Mouse (Mus musculus): ENCODE measurements at regions not wholly inside any gene's neighbourhood (a gene's known extent, or its start where the extent isn't known, plus 50 kb on each side); places are given as distances from the start of the nearest gene placed in this dataset.
A peak's percentile ranks its signal among the peaks of the same experiment; 100 is the strongest.

DNA sequence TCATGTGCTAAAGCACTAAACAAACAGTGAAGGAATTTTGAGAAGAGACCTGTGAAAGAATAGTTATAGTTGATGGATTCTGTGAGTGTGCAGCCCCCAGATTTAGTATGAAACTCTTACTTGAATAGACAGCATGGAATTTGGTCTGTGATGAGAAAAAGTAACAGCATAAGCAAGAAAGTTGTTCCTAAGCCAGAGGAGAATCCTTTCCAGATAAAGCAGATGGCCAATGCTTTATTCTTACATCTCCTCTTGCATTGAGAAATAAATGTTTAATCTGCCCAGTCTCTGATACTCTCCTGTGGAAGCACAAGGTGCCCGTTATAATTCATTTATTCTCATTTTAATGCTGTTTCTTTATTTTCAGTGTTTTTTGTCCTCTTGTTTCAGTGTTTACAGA lies 263.5 kb downstream of the Tecrl start:
- no peak overlapping the region for H3K9ac ChIP-seq (replicated peaks; ENCODE audit: low read length)
- H3K4me2 ChIP-seq (ENCODE audit: low read depth, low read length) = no peak overlapping the region
- no peaks in the 10 kb centered on the region for H3K27me3 ChIP-seq (ENCODE audit: control insufficient read depth, insufficient read depth, low read length)
- DNase-seq (ENCODE audit: low spot score) (no peak), ATAC-seq (replicated peaks; ENCODE audit: insufficient number of reproducible peaks, low FRiP score, low TSS enrichment, low read depth) (no peak)
- H3K27ac ChIP-seq (replicated peaks; ENCODE audit: low read depth, low read length) = no peak overlapping the region
- no peaks in the 10 kb centered on the region for H3K9me3 ChIP-seq (replicated peaks; ENCODE audit: control insufficient read depth, low read length)
- no peaks in the 10 kb centered on the region for H3K36me3 ChIP-seq (replicated peaks; ENCODE audit: control insufficient read depth, insufficient read depth, low read depth, low read length)
- WGBS = 94% methylated on average over 1 of the region's 1 CpGs
- H3K4me1 ChIP-seq (ENCODE audit: control insufficient read depth, insufficient read depth, low read length) = no peaks in the 10 kb centered on the region
- no peak overlapping the region for H3K4me3 ChIP-seq (ENCODE audit: low read depth, low read length)

DNA sequence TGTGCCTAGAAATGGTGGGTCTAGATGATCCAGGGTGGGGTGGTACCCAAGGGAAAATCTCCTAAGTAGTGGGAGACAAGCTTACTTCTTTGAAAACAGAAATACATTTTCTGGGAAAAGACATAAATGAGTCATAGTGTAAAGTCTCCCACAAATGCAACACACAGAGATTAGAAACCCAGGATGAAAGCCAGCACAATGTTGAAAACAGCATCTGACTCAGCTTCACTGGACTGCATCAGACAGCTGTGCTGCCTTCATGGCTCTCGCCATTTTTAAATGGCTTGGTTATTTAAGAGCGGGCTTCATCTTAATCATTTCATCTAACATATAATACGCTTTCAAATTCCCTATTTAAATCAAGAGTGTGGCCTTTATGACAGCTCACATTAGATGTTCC lies 300.2 kb downstream of the Tecrl start:
- Histone ChIP-seq H3K27me3 (ENCODE audit: control insufficient read depth, insufficient read depth, low read length) (no peaks in the 10 kb centered on the region), H3K4me1 (ENCODE audit: control insufficient read depth, insufficient read depth, low read length) (no peaks in the 10 kb centered on the region), H3K9ac (replicated peaks; ENCODE audit: low read length) (no peak overlapping the region), H3K27ac (replicated peaks; ENCODE audit: low read depth, low read length) (no peak overlapping the region), H3K4me2 (ENCODE audit: low read depth, low read length) (no peak overlapping the region), H3K36me3 (replicated peaks; ENCODE audit: control insufficient read depth, insufficient read depth, low read depth, low read length) (no peaks in the 10 kb centered on the region), H3K4me3 (ENCODE audit: low read depth, low read length) (no peak overlapping the region), H3K9me3 (replicated peaks; ENCODE audit: control insufficient read depth, low read length) (no peaks in the 10 kb centered on the region)
- ATAC-seq (replicated peaks; ENCODE audit: insufficient number of reproducible peaks, low FRiP score, low TSS enrichment, low read depth) (no peak), DNase-seq (ENCODE audit: low spot score) (no peak)
- WGBS = 90% methylated on average over 3 of the region's 3 CpGs

DNA sequence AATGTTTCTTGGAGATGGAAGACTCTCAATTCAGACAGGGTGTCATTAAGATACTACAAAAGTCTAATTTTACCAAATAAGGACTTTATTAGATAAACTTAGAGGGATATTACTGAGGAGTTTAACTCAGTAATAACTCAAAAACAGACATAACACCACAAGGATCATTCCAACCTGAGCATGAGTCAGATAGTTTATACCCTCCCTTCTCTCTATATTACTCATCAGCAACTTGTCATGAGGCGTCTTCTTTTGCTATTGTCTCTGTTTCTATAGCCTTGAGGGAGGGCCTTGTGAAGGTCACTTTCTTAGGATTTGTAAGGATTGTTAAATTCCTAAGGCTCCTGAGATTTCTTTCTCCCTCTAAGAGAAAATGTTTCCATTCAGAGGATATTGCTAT lies 307.8 kb downstream of the Tecrl start:
- H3K27ac ChIP-seq (replicated peaks; ENCODE audit: low read depth, low read length) = no peak overlapping the region
- H3K4me2 ChIP-seq (ENCODE audit: low read depth, low read length) = no peak overlapping the region
- 80% methylated on average over 1 of the region's 1 CpGs for WGBS
- ATAC-seq (replicated peaks; ENCODE audit: insufficient number of reproducible peaks, low FRiP score, low TSS enrichment, low read depth) (no peak), DNase-seq (ENCODE audit: low spot score) (no peak)
- no peaks in the 10 kb centered on the region for H3K36me3 ChIP-seq (replicated peaks; ENCODE audit: control insufficient read depth, insufficient read depth, low read depth, low read length)
- no peaks in the 10 kb centered on the region for H3K27me3 ChIP-seq (ENCODE audit: control insufficient read depth, insufficient read depth, low read length)
- H3K9ac ChIP-seq (replicated peaks; ENCODE audit: low read length) = no peak overlapping the region
- no peaks in the 10 kb centered on the region for H3K4me1 ChIP-seq (ENCODE audit: control insufficient read depth, insufficient read depth, low read length)
- H3K9me3 ChIP-seq (replicated peaks; ENCODE audit: control insufficient read depth, low read length) = no peaks in the 10 kb centered on the region
- H3K4me3 ChIP-seq (ENCODE audit: low read depth, low read length) = no peak overlapping the region

DNA sequence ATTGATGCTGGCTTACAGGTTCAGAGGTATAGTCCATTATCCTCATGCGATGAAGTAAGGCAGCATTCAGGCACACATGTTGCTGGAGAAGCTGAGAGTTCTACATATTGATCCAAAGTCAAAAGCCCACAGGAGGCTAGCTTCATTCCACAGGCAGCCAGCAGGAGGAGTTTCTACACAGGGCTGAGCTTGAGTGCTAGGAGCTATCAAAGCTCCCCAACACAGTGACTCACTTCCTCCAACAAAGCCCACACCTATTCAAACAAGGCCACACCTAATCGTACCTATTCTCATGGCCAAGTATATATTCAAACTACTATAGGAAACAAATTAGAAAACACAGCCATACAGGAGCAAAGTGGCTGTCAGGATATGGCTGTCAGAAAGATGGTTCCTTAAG lies 325.3 kb downstream of the Tecrl start:
- H3K4me1 ChIP-seq (ENCODE audit: control insufficient read depth, insufficient read depth, low read length) = no peaks in the 10 kb centered on the region
- H3K4me3 ChIP-seq (ENCODE audit: low read depth, low read length) = no peak overlapping the region
- no peak overlapping the region for H3K9ac ChIP-seq (replicated peaks; ENCODE audit: low read length)
- ATAC-seq (replicated peaks; ENCODE audit: insufficient number of reproducible peaks, low FRiP score, low TSS enrichment, low read depth) (no peak), DNase-seq (ENCODE audit: low spot score) (no peak)
- 76% methylated on average over 2 of the region's 2 CpGs for WGBS
- no peaks in the 10 kb centered on the region for H3K9me3 ChIP-seq (replicated peaks; ENCODE audit: control insufficient read depth, low read length)
- H3K36me3 ChIP-seq (replicated peaks; ENCODE audit: control insufficient read depth, insufficient read depth, low read depth, low read length) = no peaks in the 10 kb centered on the region
- H3K27ac ChIP-seq (replicated peaks; ENCODE audit: low read depth, low read length) = no peak overlapping the region
- H3K4me2 ChIP-seq (ENCODE audit: low read depth, low read length) = no peak overlapping the region
- no peaks in the 10 kb centered on the region for H3K27me3 ChIP-seq (ENCODE audit: control insufficient read depth, insufficient read depth, low read length)

GRCm38 (mm10) chr5:83006038-83006437 lies 349.0 kb downstream of the Tecrl start:
- H3K9ac ChIP-seq (replicated peaks; ENCODE audit: low read length) = no peak overlapping the region
- no peaks in the 10 kb centered on the region for H3K36me3 ChIP-seq (replicated peaks; ENCODE audit: control insufficient read depth, insufficient read depth, low read depth, low read length)

GRCm38 (mm10) chr5:82989056-82989455 lies 365.9 kb downstream of the Tecrl start:
- ATAC-seq (replicated peaks; ENCODE audit: insufficient number of reproducible peaks, low FRiP score, low TSS enrichment, low read depth) (no peak), DNase-seq (ENCODE audit: low spot score) (no peak)
- Histone ChIP-seq H3K4me3 (ENCODE audit: low read depth, low read length) (no peak overlapping the region), H3K4me2 (ENCODE audit: low read depth, low read length) (no peak overlapping the region), H3K9ac (replicated peaks; ENCODE audit: low read length) (no peak overlapping the region), H3K36me3 (replicated peaks; ENCODE audit: control insufficient read depth, insufficient read depth, low read depth, low read length) (no peaks in the 10 kb centered on the region), H3K9me3 (replicated peaks; ENCODE audit: control insufficient read depth, low read length) (no peaks in the 10 kb centered on the region), H3K4me1 (ENCODE audit: control insufficient read depth, insufficient read depth, low read length) (no peaks in the 10 kb centered on the region), H3K27me3 (ENCODE audit: control insufficient read depth, insufficient read depth, low read length) (no peaks in the 10 kb centered on the region), H3K27ac (replicated peaks; ENCODE audit: low read depth, low read length) (no peak overlapping the region)
- 88% methylated on average over 5 of the region's 5 CpGs for WGBS

More at GRCm38 (mm10) chr5:83006038-83006437, 349.0 kb downstream of the Tecrl start:
- Histone ChIP-seq H3K4me2 (ENCODE audit: low read depth, low read length) (no peak overlapping the region), H3K4me3 (ENCODE audit: low read depth, low read length) (no peak overlapping the region), H3K9me3 (replicated peaks; ENCODE audit: control insufficient read depth, low read length) (no peaks in the 10 kb centered on the region), H3K27me3 (ENCODE audit: control insufficient read depth, insufficient read depth, low read length) (no peaks in the 10 kb centered on the region), H3K4me1 (ENCODE audit: control insufficient read depth, insufficient read depth, low read length) (no peaks in the 10 kb centered on the region), H3K27ac (replicated peaks; ENCODE audit: low read depth, low read length) (no peak overlapping the region)
- ATAC-seq (replicated peaks; ENCODE audit: insufficient number of reproducible peaks, low FRiP score, low TSS enrichment, low read depth) (no peak), DNase-seq (ENCODE audit: low spot score) (no peak)

DNA sequence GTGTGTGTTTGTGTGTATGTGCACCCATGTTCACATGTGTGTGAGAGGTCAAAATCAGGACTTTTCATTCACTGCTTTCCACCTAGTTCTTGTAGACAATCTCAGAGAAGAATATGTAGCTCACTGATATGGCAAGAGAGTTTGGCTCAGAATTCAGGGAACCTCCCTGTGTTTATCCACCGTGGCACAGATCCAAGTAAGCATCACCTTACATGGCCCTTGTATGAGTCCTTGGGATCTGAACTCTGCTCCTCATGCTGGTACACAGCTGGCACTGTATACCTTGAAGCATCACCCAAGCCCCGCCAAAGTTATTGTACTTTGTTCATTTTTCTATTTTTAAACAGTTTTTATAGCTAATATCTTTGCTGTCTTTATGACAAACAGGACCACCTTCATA lies 385.7 kb downstream of the Tecrl start:
- Histone ChIP-seq H3K27ac (replicated peaks; ENCODE audit: low read depth, low read length) (no peak overlapping the region), H3K4me3 (ENCODE audit: low read depth, low read length) (no peak overlapping the region), H3K4me2 (ENCODE audit: low read depth, low read length) (no peak overlapping the region), H3K36me3 (replicated peaks; ENCODE audit: control insufficient read depth, insufficient read depth, low read depth, low read length) (no peaks in the 10 kb centered on the region), H3K9me3 (replicated peaks; ENCODE audit: control insufficient read depth, low read length) (no peaks in the 10 kb centered on the region), H3K4me1 (ENCODE audit: control insufficient read depth, insufficient read depth, low read length) (no peaks in the 10 kb centered on the region), H3K9ac (replicated peaks; ENCODE audit: low read length) (no peak overlapping the region), H3K27me3 (ENCODE audit: control insufficient read depth, insufficient read depth, low read length) (no peaks in the 10 kb centered on the region)
- no peak for DNase-seq (ENCODE audit: low spot score)
- no peak for ATAC-seq (replicated peaks; ENCODE audit: insufficient number of reproducible peaks, low FRiP score, low TSS enrichment, low read depth)
- WGBS = 78% methylated on average over 2 of the region's 2 CpGs

DNA sequence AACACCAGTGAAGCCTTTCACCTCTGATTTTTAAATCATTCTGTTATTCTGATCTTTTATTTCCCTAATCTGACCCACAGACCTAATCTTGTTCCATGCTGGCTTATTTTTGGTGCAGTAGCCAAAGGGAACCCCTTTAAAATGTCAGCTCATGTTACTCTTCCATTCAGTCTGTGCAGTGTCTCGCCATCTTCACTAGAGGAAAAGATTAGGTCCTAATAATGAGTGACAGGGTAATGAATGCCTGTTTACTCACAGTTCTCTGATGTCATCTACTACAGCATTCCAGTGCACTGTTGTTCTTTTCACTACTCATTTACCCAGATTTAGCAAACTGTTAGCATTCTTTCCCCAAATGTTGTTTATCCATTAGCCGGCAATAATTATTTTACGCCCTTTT lies 388.2 kb downstream of the Tecrl start:
- Histone ChIP-seq H3K4me1 (ENCODE audit: control insufficient read depth, insufficient read depth, low read length) (no peaks in the 10 kb centered on the region), H3K9me3 (replicated peaks; ENCODE audit: control insufficient read depth, low read length) (no peaks in the 10 kb centered on the region), H3K4me2 (ENCODE audit: low read depth, low read length) (no peak overlapping the region), H3K4me3 (ENCODE audit: low read depth, low read length) (no peak overlapping the region), H3K27me3 (ENCODE audit: control insufficient read depth, insufficient read depth, low read length) (no peaks in the 10 kb centered on the region), H3K36me3 (replicated peaks; ENCODE audit: control insufficient read depth, insufficient read depth, low read depth, low read length) (no peaks in the 10 kb centered on the region), H3K27ac (replicated peaks; ENCODE audit: low read depth, low read length) (no peak overlapping the region), H3K9ac (replicated peaks; ENCODE audit: low read length) (no peak overlapping the region)
- 59% methylated on average over 3 of the region's 3 CpGs for WGBS
- ATAC-seq (replicated peaks; ENCODE audit: insufficient number of reproducible peaks, low FRiP score, low TSS enrichment, low read depth) (no peak; the same call in 1 of the 2 replicates), DNase-seq (ENCODE audit: low spot score) (peak; percentile 2)

GRCm38 (mm10) chr5:82966180-82966579 lies 388.8 kb downstream of the Tecrl start:
- Histone ChIP-seq H3K4me3 (ENCODE audit: low read depth, low read length) (no peak overlapping the region), H3K36me3 (replicated peaks; ENCODE audit: control insufficient read depth, insufficient read depth, low read depth, low read length) (no peaks in the 10 kb centered on the region), H3K9me3 (replicated peaks; ENCODE audit: control insufficient read depth, low read length) (no peaks in the 10 kb centered on the region), H3K27ac (replicated peaks; ENCODE audit: low read depth, low read length) (no peak overlapping the region), H3K4me2 (ENCODE audit: low read depth, low read length) (no peak overlapping the region), H3K9ac (replicated peaks; ENCODE audit: low read length) (no peak overlapping the region), H3K4me1 (ENCODE audit: control insufficient read depth, insufficient read depth, low read length) (no peaks in the 10 kb centered on the region), H3K27me3 (ENCODE audit: control insufficient read depth, insufficient read depth, low read length) (no peaks in the 10 kb centered on the region)
- 68% methylated on average over 5 of the region's 5 CpGs for WGBS
- ATAC-seq (replicated peaks; ENCODE audit: insufficient number of reproducible peaks, low FRiP score, low TSS enrichment, low read depth) (no peak), DNase-seq (ENCODE audit: low spot score) (no peak)

All from embryonic facial prominence, embryonic 11.5 days (tissue).